Mouse (Mus musculus): ENCODE results near the gene Mfsd6l.

DNA sequence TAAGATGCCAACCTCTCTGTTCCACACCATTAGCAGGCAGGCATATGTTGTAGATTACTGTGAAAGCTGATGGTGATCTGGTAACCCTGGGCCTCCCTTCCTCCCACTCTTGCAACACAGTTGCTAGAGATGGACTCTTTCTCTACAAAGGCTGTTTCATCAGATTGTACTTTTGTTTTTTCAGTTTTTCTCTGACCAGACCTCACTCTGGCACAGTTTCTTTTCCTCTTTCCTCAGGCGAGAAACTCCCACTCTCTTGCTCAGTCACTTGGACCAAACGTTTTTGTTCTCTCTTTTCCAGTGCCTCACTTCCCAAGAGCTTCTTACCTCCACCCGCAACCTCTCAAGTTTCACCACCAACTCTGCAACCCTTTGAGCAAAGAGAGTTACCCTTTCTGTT, 42.0 kb upstream of the Mfsd6l start:
- no peak for TF ChIP-seq POLR2A (IDR thresholded peaks at IDR 0.05; ENCODE audit: low read depth, low read length)
- no peak for TF ChIP-seq CTCF (IDR thresholded peaks at IDR 0.05; ENCODE audit: extremely low read depth, insufficient read length, insufficient replicate concordance, low read depth, low read length)
